Mouse (Mus musculus): ENCODE data around the gene Csnk2a2. TPM values are rescaled to one million over a fixed set of nuclear protein-coding genes. Genes with fewer than 3 reads are reported as not detected.
A peak's percentile ranks its signal among the peaks of the same experiment; 100 is the strongest.

Gene Csnk2a2
- total and polyA plus RNA-seq, 2 experiments from 2014 or later: 9.3 to 17.5 TPM

DNA sequence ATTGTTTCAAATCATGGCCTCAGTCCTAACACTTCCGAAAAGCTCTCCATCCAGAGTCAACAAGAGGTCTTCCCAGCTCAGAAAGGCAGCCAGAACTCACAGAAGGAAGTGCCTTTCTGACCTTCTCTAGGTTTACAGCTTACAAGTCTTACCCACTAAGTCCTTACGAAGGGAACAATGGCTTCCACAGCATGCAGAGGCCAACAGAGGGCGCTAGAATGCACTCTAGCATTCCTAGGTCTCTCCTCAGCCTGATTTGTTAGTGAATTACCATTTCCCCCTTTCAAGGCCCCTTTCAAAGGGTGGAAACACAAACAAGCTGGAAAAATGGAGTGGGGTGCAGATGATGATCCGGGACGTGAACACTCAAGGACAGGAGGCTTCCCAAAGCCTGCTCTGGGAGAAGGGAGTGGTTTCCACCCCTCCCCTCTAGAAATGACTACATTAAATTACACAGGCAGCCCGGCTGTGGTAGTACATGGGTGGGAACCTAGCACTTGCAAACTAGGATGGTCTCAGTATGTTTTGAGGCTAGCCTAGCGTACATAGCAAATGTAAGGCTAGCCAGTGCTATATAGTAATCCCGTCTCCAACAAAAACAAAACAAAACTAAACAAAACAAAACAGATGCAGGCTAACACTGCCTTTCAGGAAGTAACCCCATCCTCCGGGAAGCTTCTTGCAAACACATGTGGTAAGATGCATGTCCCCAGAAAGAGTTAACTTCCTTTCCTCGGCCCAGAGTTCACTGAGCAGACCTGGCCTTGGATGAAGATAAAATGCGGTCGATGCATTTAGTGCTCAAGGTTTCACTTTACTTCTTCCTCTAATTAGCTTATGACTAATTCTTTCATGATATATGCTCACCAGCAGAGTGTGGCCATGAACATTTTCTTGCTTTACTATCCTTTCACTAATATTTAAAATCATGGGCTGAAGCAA is 62.0 kb downstream of the Csnk2a2 start:
- Histone ChIP-seq H3K36me3 (ENCODE audit: insufficient read depth, low read length) (no peaks in the 10 kb centered on the region; the same call in 1 of the 2 replicates), H3K9me3 (ENCODE audit: low read length) (no peaks in the 10 kb centered on the region), H3K4me1 (ENCODE audit: insufficient read depth, low read length) (peaks cover 37% of the 10 kb centered on the region), H3K4me2 (ENCODE audit: low read depth, low read length) (peak overlapping the region; percentile 47), H3K4me3 (ENCODE audit: low read length) (no peak overlapping the region), H3K9ac (replicated peaks; ENCODE audit: low read length) (0 out of 2 replicates have a peak overlapping the region, but pooled peaks have one; percentile 21), H3K27me3 (ENCODE audit: insufficient read depth, low read length) (no peaks in the 10 kb centered on the region), H3K27ac (peak overlapping the region; percentile 83)
- 25% methylated on average over 12 of the region's 12 CpGs for whole genome bisulfite sequencing
- DNase-seq (ENCODE audit: low spot score): peak; percentile 91
- peak; percentile 87 for TF ChIP-seq CTCF (IDR thresholded peaks at IDR 0.05; ENCODE audit: low read depth)
- peak; percentile 55 for ATAC-seq

DNA sequence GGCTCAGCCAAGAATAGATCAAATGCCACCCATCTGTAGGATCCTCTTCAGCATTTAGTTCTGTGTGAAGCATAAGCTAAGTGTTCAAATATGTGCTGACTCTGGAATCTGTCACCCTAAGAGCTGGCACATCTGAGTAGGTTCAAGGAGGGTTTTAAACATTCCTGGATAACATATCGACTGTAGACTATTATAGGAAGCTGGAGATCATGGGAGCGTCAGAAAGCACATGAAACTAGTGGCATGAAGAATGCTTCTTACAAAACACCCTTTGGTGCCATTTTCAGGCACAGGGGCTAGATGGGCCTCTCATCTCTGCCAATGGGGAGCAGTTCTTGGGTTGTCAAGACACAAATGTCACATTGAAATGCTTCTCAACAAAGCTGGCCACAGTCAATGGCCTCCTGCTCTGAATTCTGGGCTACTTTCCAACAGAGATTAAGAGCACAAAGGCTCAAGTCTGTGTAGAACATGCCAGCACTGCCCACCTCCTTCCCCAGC is 63.0 kb downstream of the Csnk2a2 start:
- 15% methylated on average over 2 of the region's 2 CpGs for WGBS
- H3K4me2 ChIP-seq (ENCODE audit: low read depth, low read length): peak overlapping the region; percentile 47
- ATAC-seq: peak; percentile 84
- peak; percentile 88 for DNase-seq (ENCODE audit: low spot score)
- H3K4me1 ChIP-seq (ENCODE audit: insufficient read depth, low read length): peaks cover 28% of the 10 kb centered on the region
- peaks cover 9% of the 10 kb centered on the region for H3K36me3 ChIP-seq (ENCODE audit: insufficient read depth, low read length)
- no peaks in the 10 kb centered on the region for H3K27me3 ChIP-seq (ENCODE audit: insufficient read depth, low read length)
- H3K27ac ChIP-seq: peak overlapping the region; percentile 83
- no peak overlapping the region for H3K4me3 ChIP-seq (ENCODE audit: low read length)
- TF ChIP-seq CTCF (IDR thresholded peaks at IDR 0.05; ENCODE audit: low read depth): no peak
- H3K9me3 ChIP-seq (ENCODE audit: low read length): no peaks in the 10 kb centered on the region
- no peak overlapping the region for H3K9ac ChIP-seq (replicated peaks; ENCODE audit: low read length)

DNA sequence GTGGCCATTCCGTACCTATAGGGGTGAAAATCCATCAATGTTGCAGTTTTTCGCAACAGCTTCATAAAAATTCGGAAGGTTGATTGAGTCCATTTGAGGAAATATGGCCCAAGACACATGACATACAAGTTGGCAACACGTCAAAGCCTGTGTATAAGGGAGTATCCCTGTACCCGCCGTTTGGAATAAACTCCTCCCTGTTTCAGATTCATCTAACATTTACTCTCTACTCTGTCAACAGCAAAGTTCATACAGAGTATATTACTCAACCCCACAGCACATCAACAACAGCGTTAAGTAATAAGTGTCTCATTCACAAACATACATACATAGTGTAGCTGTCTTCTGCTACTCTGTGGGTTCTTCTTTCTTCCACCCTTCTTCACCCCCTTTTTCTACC is 65.2 kb downstream of the Csnk2a2 start:
- H3K4me2 ChIP-seq (ENCODE audit: low read depth, low read length): no peak overlapping the region

DNA sequence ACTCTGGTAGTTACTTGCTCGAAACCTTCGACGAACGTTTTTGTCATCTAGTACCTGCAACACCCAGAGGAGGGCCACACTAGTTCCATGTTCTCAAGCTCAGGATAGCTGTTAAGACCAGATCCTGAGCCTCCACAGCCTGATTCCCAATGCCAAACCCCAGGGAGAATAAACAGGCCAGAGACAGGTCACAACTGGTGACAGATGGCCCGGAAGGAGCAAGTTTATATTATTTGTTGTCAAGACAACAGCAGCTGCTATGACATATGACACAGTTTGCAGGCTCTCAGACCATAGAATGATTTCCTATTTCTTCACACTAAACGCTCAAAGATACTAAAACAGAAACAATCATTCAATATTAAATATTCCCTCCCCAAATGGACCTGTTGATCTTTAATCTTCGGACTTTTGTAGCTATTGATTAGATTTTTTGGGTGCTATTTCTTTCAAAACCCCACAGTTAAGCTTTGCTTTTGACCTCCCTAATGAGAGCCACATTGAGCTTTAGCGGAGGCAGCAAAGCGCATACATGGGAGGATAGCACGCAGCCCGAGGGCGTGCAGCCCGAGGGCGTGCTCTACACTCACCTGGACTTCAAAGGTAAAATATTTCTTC is 67.5 kb downstream of the Csnk2a2 start:
- ATAC-seq (no peak), DNase-seq (ENCODE audit: low spot score) (no peak)
- Histone ChIP-seq H3K27me3 (ENCODE audit: insufficient read depth, low read length) (no peaks in the 10 kb centered on the region), H3K4me3 (ENCODE audit: low read length) (no peak overlapping the region), H3K9me3 (ENCODE audit: low read length) (no peaks in the 10 kb centered on the region), H3K9ac (replicated peaks; ENCODE audit: low read length) (no peak overlapping the region), H3K36me3 (ENCODE audit: insufficient read depth, low read length) (peaks cover 39% of the 10 kb centered on the region), H3K27ac (no peak overlapping the region), H3K4me2 (ENCODE audit: low read depth, low read length) (no peak overlapping the region), H3K4me1 (ENCODE audit: insufficient read depth, low read length) (peaks cover 8% of the 10 kb centered on the region)
- WGBS: 87% methylated on average over 14 of the region's 14 CpGs
- TF ChIP-seq CTCF (IDR thresholded peaks at IDR 0.05; ENCODE audit: low read depth): no peak

More for the DNA sequence above, 65.2 kb downstream of the Csnk2a2 start:
- no peak overlapping the region for H3K9ac ChIP-seq (replicated peaks; ENCODE audit: low read length)
- 86% methylated on average over 7 of the region's 7 CpGs for WGBS
- no peaks in the 10 kb centered on the region for H3K27me3 ChIP-seq (ENCODE audit: insufficient read depth, low read length)
- no peak overlapping the region for H3K4me3 ChIP-seq (ENCODE audit: low read length)
- TF ChIP-seq CTCF (IDR thresholded peaks at IDR 0.05; ENCODE audit: low read depth): no peak
- H3K36me3 ChIP-seq (ENCODE audit: insufficient read depth, low read length): peaks cover 29% of the 10 kb centered on the region
- H3K9me3 ChIP-seq (ENCODE audit: low read length): no peaks in the 10 kb centered on the region
- ATAC-seq (no peak), DNase-seq (ENCODE audit: low spot score) (no peak)
- peaks cover 25% of the 10 kb centered on the region for H3K4me1 ChIP-seq (ENCODE audit: insufficient read depth, low read length)
- no peak overlapping the region for H3K27ac ChIP-seq

DNA sequence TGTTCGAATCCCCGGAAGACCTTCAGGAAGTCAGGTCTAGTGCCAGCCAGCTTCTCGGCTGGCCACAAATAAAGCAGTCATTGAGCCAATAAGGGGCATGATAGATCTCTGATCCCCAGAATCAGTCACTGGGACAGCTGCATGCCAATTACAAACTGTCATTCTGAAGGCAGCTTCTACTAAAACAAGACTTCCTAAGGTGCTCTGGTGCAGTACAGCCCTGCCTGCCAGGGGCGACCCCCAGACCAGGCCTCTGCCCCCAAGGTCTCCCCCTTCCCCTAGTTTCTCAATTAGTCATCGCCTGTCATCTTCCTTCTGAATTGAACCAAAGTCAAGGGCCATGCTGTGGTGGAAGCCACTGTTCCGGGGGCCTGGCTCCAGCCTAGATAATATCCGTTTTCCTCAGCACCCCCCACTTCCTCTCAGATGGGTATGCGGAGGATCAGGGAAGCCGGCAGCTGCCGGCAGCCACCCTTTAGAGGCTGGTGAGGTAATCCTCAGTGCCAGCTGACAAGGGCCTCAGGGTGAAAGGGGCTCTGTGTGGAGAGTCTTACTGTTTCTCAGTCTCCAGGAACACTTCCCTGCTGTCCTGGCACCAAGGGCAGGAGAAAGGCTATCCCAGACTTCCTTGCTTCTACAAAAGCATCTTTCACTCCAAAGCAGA is 78.4 kb downstream of the Csnk2a2 start:
- Histone ChIP-seq H3K9me3 (ENCODE audit: low read length) (no peaks in the 10 kb centered on the region), H3K9ac (replicated peaks; ENCODE audit: low read length) (no peak overlapping the region), H3K27ac (peak overlapping the region; percentile 28; the same call in 1 of the 2 replicates), H3K4me2 (ENCODE audit: low read depth, low read length) (no peak overlapping the region), H3K4me1 (ENCODE audit: insufficient read depth, low read length) (no peaks in the 10 kb centered on the region), H3K4me3 (ENCODE audit: low read length) (no peak overlapping the region), H3K27me3 (ENCODE audit: insufficient read depth, low read length) (no peaks in the 10 kb centered on the region), H3K36me3 (ENCODE audit: insufficient read depth, low read length) (no peaks in the 10 kb centered on the region)
- peak; percentile 79 for ATAC-seq
- TF ChIP-seq CTCF (IDR thresholded peaks at IDR 0.05; ENCODE audit: low read depth): no peak
- WGBS: 40% methylated on average over 10 of the region's 10 CpGs
- peak; percentile 38 for DNase-seq (ENCODE audit: low spot score)

DNA sequence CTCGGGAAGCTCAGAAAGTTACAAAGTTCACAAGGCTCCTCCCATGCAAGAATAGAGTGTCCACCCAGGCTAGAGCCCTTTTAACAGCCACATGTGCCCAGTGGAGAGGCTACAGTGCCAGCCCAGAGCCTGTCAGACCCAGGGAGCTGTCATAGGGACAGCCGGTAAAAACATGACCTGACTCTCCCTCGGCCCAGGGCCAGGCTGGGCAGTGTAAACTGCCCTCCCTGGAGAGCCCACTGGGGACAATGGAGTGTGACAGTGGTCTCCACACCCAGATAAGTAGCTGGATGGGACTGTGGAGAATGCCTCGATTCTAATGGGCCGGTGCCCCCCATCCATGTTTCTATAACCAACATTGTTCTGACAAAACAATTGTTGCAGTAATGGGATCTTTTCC is 80.3 kb downstream of the Csnk2a2 start:
- H3K9ac ChIP-seq (replicated peaks; ENCODE audit: low read length): no peak overlapping the region
- H3K27ac ChIP-seq: no peak overlapping the region
- H3K4me1 ChIP-seq (ENCODE audit: insufficient read depth, low read length): no peaks in the 10 kb centered on the region
- no peaks in the 10 kb centered on the region for H3K36me3 ChIP-seq (ENCODE audit: insufficient read depth, low read length)
- no peak for DNase-seq (ENCODE audit: low spot score)
- no peak for ATAC-seq
- TF ChIP-seq CTCF (IDR thresholded peaks at IDR 0.05; ENCODE audit: low read depth): no peak
- H3K4me2 ChIP-seq (ENCODE audit: low read depth, low read length): no peak overlapping the region
- 72% methylated on average over 5 of the region's 5 CpGs for WGBS
- H3K4me3 ChIP-seq (ENCODE audit: low read length): no peak overlapping the region
- no peaks in the 10 kb centered on the region for H3K9me3 ChIP-seq (ENCODE audit: low read length)
- no peaks in the 10 kb centered on the region for H3K27me3 ChIP-seq (ENCODE audit: insufficient read depth, low read length)
